Mouse (Mus musculus): ENCODE data around the gene Ankrd13b.

Ankrd13b gene

DNA sequence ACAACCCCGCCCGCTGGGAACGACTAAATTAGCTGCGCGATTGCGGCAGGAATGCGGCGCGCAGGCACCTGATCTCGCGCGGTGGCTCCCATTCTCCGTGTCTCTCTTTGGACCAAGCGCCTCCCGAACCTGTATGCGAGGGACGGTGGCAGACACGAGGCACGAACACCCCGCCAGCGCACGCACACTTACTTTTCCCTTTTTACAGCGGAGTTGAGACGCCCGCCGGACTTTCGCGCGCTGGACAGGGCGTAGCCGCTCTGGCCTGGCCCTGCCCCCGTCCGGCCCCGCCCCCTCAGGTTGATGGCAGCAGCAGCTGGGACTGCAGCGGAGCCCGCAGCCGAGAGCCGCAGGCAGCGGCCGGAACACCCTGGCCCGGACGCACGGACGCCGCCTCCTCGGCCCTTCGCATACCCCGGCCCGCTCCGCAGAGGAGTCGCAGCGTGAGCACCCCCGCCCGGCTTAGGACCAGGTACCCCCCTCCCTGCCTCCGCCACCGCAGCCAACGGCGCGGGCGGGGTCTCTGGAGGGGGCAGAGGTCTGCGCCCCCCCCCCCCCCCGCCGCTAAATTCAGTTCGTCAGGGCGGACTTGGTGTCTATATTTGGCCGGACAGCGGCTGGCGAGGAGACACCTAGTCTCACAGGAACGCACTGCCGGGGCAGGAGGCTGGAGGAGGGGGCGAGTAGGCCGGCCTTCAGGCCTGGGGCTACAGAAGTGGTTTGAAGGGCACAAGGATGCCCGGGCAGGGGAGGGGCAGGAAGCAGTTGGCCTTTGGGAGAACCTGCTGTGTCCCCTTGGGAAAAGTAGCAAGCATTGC lies 27.0 kb downstream of the Ankrd13b start, which contains the start of gene Coro6:
Gene Coro6 (plus strand): TSS at position 129 of the 818 bp plus-strand sequence.
- in situ Hi-C loops (cut with MboI, MseI): no loop called here

DNA sequence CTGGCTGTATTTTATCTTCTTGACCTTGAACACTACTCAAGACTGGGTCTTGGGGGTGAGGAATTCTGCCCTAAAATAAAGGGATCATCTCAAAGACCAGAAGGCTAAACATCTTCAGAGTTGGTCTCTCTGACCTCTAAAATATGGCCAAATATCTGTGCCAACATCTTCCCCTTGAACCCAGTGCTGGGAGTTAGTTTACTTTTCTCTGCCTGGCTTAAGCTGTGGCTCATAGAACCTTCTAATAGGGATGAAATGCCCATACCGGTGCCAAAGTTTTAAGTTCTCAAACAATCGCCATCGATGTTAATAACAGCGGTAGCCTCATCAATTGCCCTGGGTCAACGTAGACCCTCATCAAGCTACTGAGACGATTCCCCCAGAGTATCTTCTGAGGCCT lies 27.6 kb downstream of the Ankrd13b start:
- in situ Hi-C loops (cut with MboI, MseI): no loop called here

DNA sequence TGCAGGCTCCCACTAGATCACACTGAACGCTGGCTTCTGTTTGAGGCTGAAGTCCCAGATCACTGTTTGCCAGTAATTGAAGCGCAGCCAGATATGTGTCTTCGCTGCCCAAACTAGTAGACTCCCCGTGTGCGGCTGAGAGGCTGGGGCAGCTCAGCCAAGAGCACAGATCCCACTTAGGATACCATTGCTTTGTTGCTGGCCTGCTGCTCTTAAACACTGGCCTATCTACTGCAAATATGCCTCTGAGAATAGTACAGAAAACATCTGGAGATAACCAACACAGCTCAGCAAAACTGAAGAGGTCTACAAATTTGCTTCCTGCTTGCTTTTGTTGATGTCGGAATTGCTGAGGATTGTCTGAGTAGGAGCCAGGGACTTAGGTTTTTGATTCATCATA lies 32.6 kb downstream of the Ankrd13b start:
- in situ Hi-C loops (cut with MboI, MseI): no loop called here

DNA sequence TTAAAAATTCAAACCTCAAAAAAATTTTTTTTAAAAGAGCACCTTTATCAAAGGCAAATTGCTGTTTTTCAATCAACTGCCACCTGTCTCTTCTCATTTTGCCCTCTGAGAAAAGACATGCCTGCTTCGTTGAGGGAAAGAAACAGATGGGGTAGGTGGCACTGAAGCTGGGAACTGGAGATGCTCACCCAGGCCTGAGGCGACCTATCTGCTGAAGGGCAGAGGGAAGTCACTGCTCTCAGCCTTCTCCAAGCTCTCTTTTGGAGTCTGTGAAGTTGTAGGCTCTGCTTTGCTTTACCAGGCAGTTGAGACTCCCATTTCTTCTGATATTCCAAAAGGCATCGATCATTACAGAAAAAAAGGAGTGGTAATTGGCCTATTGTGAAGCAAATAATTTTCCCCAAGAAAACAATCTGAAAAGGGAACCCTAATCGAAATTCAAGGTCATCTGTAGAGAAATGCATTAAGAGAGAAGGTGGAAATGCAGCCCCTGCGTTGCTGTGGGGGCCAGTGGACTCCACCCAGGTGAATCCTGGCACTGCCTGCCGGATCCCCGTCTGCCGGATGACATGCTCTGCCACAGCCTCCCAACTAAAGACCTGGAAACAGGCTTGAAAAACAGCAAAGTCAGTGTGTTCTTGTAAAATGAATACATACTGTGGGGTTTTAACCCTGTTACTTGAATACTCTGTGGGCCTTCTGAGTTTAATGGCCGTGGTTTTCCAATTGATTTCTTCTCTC lies 33.5 kb downstream of the Ankrd13b start:
- in situ Hi-C loops (cut with MboI, MseI): no loop called here

DNA sequence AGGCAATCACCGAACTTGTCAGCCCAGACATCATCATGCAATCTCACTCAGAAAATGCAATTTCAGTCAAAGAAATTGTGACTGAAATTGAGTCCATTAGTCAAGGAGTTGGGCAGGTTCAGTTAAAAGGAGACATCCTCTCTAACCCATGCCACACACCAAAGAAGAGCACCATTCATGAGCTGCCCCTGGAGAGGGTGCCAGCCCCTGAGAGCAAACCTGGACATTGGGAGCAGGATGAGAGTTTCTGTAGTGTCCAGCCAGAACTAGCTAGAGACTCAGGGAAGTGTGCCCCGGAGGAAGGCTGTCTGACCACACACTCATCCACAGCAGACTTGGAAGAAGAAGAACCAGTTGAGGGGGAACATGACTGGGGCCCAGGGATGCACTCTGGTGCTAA lies 36.1 kb downstream of the Ankrd13b start:
- in situ Hi-C loops (cut with MboI, MseI): no loop called here

DNA sequence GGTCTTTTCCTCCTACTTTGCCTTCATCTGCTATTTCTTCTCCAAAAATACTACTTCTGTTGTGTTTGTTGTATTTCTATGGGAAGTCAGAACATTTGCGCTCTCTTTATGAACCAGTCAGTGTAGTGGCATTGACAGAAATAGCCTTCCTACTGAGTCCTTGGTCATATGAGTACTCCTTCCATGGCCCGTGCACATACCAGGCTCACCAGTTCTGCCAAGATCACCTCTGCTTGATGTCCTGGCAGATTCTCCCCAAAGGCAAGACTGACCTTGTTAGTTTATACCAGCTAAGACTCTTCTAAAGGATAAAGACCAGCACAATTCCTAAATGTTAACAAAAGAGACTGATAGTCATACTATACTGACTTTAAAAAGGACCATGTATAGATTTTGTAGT lies 37.8 kb downstream of the Ankrd13b start:
- in situ Hi-C loops (cut with MboI, MseI): no loop called here

DNA sequence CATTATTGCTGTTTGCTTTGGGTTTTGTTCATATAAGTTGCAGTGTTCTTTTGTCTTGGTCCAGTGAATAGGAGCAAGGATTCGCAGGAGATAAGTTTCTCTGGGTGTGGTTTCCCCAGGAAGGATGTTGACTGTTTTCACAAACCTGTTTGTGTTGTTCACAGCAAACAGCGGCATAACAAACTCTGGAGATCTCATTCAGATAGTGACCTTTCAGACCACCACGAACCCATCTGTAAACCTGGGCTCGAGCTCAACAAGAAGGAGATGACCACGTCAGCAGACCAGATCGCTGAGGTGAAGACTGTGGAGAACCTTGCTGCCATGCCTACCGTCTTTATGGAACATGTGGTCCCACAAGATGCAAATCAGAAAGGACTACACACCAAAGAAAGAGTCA lies 40.3 kb downstream of the Ankrd13b start:
- in situ Hi-C loops (cut with MboI, MseI): loop anchor here (5.0 kb wide), 2 partner anchors 102 to 137 kb away; no protein-coding TSS in a partner anchor

DNA sequence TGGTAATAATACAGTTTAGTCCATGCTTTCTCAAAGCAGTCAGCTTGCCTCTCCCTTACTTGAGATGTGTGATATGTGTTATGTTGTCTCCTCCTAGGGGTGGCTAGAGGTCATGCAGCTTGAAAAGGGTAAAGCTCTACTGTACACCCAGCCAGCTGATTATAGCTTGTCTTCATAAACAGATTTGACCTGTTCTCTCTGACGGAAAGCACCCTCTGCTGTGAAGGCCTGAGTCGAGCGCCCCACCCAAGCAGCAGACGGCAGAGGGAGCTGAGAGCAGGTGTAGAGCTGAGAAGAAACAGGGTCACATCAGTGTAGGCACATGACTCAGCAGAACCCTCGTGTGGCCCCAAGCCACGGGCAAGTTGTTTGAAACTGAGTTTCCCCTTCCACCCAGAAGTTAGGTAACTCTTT lies 42.8 kb downstream of the Ankrd13b start:
- in situ Hi-C loops (cut with MboI, MseI): loop anchor here (5.0 kb wide), 2 partner anchors 99 to 134 kb away; no protein-coding TSS in a partner anchor

DNA sequence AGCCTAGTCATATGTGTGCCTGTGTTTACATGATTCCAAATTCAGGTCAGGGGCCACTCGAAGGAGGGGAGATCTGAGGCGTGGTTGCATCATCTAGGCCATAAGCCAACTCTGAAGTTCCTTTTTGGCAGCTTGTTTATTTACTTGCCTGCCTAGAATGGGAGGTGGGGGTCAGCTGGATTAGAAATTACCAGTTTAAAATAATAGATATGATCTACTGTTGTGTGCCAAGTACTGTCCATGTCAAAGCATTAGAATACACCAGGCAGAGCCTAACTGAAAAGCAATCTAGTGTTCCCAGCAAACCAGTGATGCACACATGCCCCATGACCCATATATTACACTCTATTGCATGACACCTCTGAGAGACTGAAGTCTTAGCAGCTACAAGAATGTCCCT lies 44.5 kb downstream of the Ankrd13b start:
- in situ Hi-C loops (cut with MboI, MseI): loop anchor here (5.0 kb wide), 3 partner anchors 38 to 133 kb away; no protein-coding TSS in a partner anchor

DNA sequence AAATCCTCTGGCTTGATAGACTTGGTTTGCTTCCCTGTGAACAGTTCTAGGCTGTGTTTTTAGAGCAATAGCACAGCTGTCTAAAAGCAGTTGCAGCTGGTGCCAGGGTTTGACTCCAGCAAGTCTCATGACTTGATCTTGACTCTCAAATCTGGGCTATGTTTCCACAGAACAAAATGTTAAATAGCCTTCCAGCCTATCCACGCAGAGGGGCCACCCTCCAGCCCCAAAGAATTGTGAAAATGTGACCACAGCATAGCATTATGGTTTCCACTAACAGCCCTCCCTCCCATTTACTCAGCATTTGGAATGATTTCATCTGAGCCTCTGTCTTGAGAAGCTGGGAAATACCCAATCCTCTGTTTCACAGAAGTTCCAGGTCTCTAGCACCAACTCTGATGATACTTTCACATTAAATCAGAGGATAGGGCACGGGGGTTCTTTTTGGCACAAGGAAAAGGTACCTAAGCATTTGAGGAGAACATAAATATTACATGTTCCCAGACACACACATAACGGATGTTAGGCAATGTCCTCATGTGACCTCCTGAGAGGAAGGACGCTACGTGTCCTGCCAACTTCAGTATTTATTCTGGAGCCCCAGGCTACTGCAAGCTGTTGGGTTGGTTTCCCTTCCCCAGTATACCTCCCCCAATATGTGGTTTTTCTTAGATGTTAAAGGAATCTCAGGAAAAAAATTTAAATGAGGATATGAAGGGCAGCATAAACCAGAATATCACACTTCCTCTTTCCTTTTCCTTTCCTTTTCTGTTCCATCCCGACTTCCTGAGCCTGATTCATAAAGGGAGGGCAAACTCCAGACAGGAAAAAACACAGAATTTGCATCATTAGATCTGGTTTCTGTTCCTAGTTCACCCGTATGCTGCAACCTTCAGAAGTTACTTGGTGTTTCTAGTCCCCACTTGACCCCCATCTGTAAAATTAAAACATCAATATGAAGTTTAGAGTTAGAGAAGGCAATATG lies 47.0 kb downstream of the Ankrd13b start:
- in situ Hi-C loops (cut with MboI, MseI): loop anchor here (5.0 kb wide), 1 partner anchor 35 kb away; no protein-coding TSS in a partner anchor

DNA sequence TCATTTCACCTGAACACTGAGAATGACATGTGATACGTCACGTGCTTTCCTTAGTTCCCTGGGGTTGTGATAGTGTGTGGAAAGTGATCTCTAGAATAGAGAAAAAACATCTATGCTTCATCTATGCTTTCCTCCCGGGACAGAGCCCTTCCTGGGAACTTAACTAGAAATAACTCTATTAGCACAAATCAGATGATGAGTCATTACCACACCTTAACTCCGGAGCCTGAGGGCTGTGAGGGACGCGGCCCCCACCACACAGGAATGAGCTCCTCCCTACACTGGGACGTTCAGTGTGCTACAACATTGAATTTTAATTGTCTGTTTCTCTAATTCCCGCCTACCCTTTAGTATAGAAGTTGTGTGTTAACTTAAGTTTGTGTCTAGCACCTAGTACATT lies 48.5 kb downstream of the Ankrd13b start:
- in situ Hi-C loops (cut with MboI, MseI): loop anchor here (5.0 kb wide), 1 partner anchor 34 kb away; no protein-coding TSS in a partner anchor

DNA sequence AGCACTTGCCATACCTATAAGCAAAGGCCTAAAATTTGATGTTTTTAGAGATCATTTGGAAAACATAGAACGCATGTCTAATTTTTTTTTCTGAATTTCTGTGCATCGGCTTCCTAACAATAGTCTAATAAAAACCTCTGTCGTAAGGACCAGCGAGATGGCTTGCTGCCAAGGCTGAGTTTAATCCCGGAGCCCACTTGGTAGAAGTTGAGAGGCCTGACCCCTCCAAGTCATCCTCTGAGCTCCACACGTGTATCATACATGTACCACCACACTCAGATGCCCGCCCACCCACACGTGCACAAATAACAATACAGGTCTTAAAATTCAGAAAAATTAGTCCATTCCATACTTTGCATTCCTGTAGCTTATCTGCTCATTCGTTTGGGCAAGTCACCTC lies 49.4 kb downstream of the Ankrd13b start:
- in situ Hi-C loops (cut with MboI, MseI): loop anchor here (5.0 kb wide), 1 partner anchor 33 kb away; no protein-coding TSS in a partner anchor

DNA sequence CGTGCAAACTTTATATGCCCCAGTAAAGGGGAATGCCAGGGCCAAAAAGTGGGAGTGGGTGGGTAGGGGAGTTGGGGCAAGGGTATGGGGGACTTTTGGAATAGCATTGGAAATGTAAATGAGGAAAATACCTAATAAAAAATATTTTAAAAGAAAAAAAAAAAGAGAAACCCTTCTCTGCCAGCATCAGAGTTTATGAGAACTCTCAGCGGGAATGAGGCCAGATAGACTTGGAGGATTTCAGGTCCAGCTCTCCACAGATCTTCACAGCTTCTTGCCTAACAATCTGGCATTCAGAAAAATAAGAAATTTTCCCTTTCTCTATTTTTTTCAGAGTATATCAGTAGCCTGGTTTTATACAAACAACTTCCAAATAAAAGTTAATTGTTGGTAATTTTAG lies 52.5 kb downstream of the Ankrd13b start:
- in situ Hi-C loops (cut with MboI, MseI): no loop called here

DNA sequence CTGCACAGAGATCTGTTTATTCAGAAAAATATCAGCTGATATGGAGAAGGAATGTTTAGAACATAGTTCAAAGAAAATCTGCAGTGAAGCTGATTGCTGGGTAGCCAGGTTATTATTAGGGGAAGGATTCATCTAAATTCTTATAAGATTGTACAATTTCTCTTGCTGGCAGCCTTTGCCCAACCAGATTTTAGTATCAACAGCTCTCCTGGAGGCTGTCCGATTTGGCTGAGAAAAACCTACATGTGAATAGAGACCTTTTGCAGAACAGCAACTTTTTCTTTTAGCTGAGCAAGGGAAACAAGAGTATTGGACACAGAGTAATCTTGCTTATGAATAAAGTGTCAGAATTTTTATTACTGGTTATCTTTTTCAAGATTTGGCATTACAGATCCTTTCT lies 61.0 kb downstream of the Ankrd13b start:
- in situ Hi-C loops (cut with MboI, MseI): no loop called here

DNA sequence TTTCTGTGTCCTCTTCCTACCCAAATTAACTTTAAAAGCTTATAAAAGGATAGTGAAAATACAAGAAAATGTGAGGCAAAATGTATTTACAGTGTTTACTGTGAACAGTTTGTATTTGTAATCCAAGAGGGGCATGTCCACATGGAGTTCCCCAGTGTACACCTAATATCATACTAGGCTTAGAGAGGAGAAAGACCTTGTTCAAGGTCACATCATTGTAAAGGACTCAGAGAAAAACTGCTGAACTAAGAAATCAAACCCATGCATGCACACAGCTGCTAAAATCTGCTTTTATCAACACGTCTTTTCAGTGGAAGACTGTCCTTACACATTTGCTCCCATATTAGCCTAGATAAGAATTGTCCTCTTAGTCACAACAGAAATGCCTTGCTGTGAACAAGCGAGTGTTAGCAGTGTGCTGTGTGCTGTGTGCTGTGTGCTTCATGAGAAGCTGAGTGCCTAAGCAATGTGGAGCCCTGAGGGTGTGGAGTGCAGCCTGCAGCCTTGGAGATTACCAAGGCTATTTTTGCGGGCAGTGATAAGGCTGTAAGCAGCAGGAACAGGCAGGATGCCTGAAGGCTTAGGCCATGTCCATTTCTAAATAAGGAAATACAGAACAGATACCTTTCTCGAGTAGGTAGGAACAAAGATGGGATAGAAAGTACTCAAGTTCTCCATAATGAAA lies 66.2 kb downstream of the Ankrd13b start:
- in situ Hi-C loops (cut with MboI, MseI): no loop called here

Data from T-helper 1 cell (primary cell).